Mouse (Mus musculus): Measurements from ENCODE around the gene Fnbp4. TPM values are rescaled to one million over a fixed set of nuclear protein-coding genes. Genes with fewer than 3 reads are reported as not detected.
"Not testable (repeated sequence)": the region's sequence is repeated elsewhere in the genome, so short reads cannot be mapped to it uniquely, and the experiment has no call there.

Fnbp4 gene
- polyA plus RNA-seq, 3 experiments from 2014 or later = 86.5 to 129 (median 113) TPM

DNA sequence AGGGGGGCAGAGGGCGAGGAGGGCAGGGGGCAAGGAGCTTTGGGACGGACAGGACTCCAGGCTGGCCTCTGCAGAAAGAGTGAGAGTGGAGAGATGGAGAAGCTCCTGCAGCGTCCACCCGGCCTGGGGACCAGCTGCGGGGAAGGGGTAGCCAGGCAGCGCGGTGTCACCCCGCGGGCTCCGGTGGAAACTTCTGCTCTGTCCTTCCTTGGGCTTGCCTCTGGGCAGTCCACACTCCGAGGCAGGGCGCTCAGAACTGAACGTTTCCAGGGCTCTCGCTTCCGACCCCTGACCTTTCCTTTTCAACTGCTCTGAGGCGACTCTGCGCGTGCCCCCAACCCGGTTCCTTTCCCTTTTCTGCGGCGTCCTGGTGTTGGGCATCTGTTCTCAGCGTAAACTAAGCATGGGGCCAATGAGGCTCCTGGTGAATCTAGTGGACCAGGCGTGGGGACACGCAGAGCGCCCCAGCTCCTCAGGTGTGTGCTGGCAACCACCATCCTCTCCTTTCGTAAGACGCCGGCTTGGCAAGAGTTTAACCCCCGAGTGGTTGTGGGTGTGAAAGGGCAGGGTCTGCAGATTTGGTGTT, 37.8 kb downstream of the Fnbp4 start:
- ATAC-seq = no peak

DNA sequence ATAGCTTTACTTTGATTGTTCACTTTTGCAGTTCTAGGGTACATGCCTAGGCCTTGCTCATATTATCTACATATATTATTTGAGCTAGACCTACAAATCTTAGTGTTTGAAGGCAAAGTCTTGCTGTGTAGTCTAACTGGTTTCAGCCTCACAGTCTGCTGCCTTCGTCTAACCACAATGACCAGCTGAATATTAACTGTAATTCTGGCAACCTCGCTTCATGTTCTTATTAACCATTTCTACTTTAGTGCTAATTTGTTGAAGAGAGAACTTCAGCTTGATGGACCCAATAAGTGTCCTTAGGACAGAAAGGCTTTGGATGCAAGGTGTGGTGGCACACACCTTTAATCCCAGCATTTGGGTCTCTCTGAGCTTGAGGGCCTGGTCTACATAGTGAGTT, 43.0 kb downstream of the Fnbp4 start:
- no peak for ATAC-seq

DNA sequence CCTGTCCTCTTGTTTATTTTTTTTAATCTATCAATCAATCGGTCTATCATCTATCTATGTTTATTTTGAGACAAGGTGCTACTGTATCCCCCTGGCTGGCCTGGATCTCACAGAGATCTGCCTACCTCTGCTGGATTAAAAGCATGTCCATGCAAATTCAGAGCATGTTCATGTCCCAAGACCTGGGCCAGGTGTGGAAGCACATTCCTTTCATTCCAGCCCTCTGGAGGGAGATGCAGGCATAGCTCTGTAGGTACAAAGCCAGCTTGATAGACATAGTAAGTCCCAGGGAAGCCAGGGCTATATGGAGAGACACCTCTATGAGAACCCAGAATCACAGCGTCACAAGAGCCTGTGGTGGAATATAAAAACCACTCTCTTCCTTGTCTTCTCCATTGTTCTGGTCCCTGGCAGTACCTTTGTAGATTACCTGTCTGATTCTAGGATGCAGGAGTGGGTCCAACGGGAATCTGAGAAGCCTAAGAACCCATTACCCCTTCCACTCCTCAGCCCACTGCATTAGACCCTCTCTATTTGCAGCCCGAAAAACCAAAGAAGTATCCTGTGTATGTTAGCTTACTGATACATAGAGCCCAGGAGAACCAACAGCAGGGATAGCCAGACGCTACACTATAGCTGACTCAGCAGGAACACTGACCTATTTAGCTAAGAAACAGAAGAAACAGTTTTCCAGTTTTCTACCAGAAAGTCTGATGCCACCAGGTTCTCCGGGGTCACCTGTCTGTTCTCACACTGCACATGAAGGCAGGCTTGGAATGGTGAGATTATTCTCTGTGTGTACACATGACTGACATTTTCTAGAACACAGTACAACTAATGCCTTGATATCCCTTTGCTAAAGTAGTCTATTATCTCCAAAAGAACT, 63.3 kb downstream of the Fnbp4 start:
- ATAC-seq = no peak

DNA sequence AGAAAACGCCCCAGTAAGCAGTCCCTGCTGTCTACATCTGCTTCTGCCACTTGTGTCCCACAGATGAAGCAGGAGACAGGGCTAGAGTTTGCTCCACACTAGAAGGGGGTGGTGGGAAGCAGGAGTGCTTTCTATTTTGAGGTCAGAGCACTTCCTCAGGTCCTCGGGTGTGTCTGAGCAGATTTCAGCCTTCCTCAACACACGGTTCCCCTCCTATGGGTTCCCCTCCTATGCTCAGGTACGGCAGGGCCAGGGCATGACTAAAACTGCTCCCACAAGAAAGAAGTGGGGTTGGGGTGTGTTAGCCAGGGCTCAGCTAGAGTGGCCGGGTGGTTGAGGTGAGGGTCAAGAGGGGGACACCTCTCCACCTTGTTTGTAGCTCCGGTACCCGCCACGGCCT, 65.6 kb downstream of the Fnbp4 start:
- ATAC-seq = no peak

GRCm38 (mm10) chr2:90815266-90815665, 70.1 kb downstream of the Fnbp4 start:
- ATAC-seq = no peak

DNA sequence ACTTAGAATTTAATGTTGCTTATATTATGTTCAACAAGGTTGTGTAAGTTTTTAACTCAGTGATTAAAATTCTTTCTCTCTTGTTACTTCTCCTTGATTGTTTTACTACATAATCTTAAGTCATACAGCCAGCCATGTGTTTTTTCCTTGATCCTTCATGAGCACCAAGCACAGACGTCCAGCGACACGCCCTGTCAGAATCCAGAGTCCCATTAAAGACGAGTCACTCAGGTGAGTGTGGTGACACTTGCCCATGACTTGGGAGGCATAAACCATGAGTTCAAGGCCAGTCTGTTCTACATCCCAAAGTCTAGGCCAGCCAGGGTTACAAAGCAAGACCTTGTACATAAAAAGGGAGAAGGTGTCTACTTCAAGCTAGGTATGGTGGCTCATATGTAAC, 71.0 kb downstream of the Fnbp4 start:
- ATAC-seq = no peak

DNA sequence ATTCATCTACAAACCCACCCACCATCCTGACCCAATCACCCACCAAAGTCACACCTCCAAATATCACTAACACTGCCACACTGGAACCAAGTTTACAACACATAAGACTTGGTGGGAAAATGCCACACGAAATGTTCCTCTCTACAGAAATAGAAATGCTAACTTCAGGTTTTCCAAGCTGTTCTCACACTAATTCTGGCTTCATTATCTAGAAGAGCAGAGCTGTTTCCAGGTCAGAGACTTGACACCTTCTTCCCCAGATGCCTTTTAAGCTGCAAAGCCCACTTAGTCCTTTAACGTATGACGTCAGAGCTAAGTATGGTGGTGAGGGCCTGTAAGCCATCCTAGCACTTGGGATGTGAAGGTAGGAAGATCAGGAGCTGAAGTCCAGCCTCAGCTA, 73.5 kb downstream of the Fnbp4 start:
- no peak for ATAC-seq

DNA sequence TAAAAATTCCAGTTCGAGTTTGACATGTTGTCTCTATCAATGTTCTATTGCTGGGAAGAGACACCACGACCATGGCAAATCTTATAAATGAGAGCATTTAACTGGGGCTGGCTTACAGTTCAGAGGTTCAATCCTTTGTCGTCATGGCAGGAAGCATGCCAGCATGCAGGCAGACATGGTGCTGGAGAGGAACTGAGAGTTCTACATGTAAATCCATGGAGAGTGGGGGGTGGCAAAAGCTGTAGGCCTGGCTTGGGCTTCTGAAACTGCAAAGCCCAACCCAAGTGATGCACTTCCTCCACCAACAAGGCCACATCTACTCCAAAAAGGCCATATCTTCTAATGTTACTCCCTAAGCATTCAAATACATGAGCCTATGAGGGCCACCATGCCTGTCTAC, 75.7 kb downstream of the Fnbp4 start:
- no peak for ATAC-seq

GRCm38 (mm10) chr2:90822978-90823377, 77.8 kb downstream of the Fnbp4 start:
- no peak for ATAC-seq

DNA sequence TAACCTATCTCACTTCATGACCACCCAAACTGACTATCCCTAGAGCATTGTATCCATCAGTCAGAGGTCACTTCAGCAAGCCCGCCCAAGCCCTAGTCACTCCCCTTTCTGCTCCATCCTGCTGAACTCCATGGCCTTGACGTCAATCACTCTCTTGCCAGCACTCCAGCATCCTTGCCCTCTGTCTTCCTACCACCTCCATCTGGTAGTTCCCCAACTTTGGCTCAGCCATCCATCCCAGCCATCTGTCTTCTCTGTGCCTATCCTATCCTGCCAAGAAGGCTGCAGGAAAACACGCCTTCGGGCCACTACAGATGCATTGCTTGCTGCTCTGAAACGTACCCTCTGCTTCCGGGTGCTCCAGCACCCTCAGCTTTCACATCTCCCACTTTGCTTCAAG, 78.6 kb downstream of the Fnbp4 start:
- ATAC-seq = no peak

GRCm38 (mm10) chr2:90824528-90824927, 79.4 kb downstream of the Fnbp4 start:
- ATAC-seq = not testable (repeated sequence)

GRCm38 (mm10) chr2:90825515-90826172, 80.5 kb downstream of the Fnbp4 start:
- ATAC-seq = no peak

DNA sequence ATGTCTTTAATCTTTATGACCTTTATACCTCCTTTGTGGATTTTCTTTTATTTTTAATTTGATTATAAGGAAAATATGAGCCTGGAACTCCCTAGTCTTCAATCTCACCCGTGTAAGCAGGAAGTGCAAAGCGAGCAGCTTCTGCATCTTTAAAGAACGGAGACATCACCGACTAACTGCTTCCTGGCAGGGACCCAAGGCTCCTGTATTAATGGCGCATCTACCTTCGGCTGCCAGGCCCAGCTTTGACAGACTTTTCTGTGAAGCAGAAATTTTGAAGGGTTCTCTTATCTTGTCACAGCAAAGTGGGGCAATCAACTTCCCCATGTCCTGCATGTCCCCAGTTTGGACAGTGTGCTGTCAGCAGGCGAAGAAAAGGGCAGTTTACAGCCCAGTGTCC, 83.6 kb downstream of the Fnbp4 start:
- ATAC-seq = no peak

Other genes starting within 250 kb of the Fnbp4 start
- 1 to 10 TPM; 4.2 to 5.4 (median 4.8) TPM for gene Ptprj, start 164.7 kb upstream of the Fnbp4 start, polyA plus RNA-seq (2017; shearing (Covaris generic))
- 10 to 100 TPM; 26.4 to 31.6 (median 30.5) TPM for gene Nup160, start 68.2 kb upstream of the Fnbp4 start, polyA plus RNA-seq (2017; shearing (Covaris generic))
- not detected for gene Agbl2, start 37.4 kb downstream of the Fnbp4 start, polyA plus RNA-seq (2017; shearing (Covaris generic))
- 100 to 1,000 TPM; 115 to 143 (median 119) TPM for gene Mtch2, start 101.8 kb downstream of the Fnbp4 start, polyA plus RNA-seq (2017; shearing (Covaris generic))
- 1 to 10 TPM in 2 of 3 experiments, under 1 TPM in 1; 0.65 to 1.7 (median 1.2) TPM for gene C1qtnf4, start 140.5 kb downstream of the Fnbp4 start, polyA plus RNA-seq (2017; shearing (Covaris generic))
- 10 to 100 TPM; 44.8 to 51.0 (median 45.0) TPM for gene Kbtbd4, start 159.4 kb downstream of the Fnbp4 start, polyA plus RNA-seq (2017; shearing (Covaris generic))
- gene Ndufs3, start 159.5 kb downstream of the Fnbp4 start, polyA plus RNA-seq (2017; shearing (Covaris generic)) = 100 to 1,000 TPM; 108 to 135 (median 118) TPM
- gene Celf1, start 195.0 kb downstream of the Fnbp4 start, polyA plus RNA-seq (2017; shearing (Covaris generic)) = 10 to 100 TPM; 48.4 to 57.0 (median 49.4) TPM